Mouse (Mus musculus): ENCODE results near the gene Fzd7. TPM values are rescaled to one million over a fixed set of nuclear protein-coding genes. Genes with fewer than 3 reads are reported as not detected.

Gene Fzd7
- total and polyA plus RNA-seq, 3 experiments, result 4.0 to 10.1 (median 4.8) TPM

DNA sequence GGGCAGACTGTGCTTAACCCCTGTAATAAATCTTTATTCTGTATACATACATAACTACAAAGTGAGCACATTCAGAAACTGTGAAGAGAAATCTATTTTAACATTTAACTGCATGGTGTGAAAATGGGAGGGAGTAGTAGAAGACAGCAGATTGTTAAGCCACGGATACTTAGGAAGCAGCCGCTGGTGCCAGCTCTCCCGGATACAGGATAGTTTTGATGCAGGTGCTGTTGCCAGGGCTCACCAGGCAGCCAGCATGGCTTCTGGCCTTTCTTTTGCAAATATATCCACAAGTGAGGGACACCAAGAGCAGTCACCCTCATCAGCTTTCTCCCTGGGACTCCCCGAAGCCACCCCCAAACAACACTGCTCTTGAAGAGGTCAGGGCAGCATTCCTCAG lies 13.1 kb upstream of the Fzd7 start:
- H3K27me3 ChIP-seq (replicated peaks), result no peaks in the 10 kb centered on the region
- no peaks in the 10 kb centered on the region for H3K36me3 ChIP-seq (replicated peaks in 1 of 2; ENCODE audit: control insufficient read depth in 1 of 2, insufficient read depth in 1 of 2, low read length in 1 of 2)
- no peak overlapping the region for H3K9ac ChIP-seq (ENCODE audit: insufficient read depth, low read depth)
- peaks cover 0 to 12% of the 10 kb centered on the region in 2 experiments; a peak in 2 of 4 replicates for H3K4me1 ChIP-seq (ENCODE audit: control insufficient read depth in 1 of 2, insufficient read depth in 2 of 2)
- H3K4me3 ChIP-seq (replicated peaks in 1 of 3; ENCODE audit: low read depth in 2 of 3, low read length in 2 of 3, poor library complexity in 1 of 3), result no peak overlapping the region
- dilution Hi-C loops (cut with MboI; ENCODE audit: extremely low pct_ligation_motif_present, extremely low pct_unique_long_range_greater_than_20kb, low sequenced_read_pairs), result no loop called here
- H3K79me2 ChIP-seq (replicated peaks; ENCODE audit: control insufficient read depth, extremely low read depth, insufficient read depth, poor library complexity, severe bottlenecking), result no peaks in the 10 kb centered on the region
- H3K9me3 ChIP-seq (replicated peaks; ENCODE audit: low read length), result no peaks in the 10 kb centered on the region
- TF ChIP-seq BHLHE40 (IDR thresholded peaks at IDR 0.05; ENCODE audit: low read depth, low read length) (no peak), MEF2A (IDR thresholded peaks at IDR 0.05; ENCODE audit: borderline replicate concordance, low read depth, low read length) (no peak), RAD21 (IDR thresholded peaks at IDR 0.05; ENCODE audit: low read depth, low read length) (no peak), PAX5 (IDR thresholded peaks at IDR 0.05; ENCODE audit: low read length) (no peak), NRF1 (IDR thresholded peaks at IDR 0.05; ENCODE audit: low read depth, low read length) (no peak), CHD2 (IDR thresholded peaks at IDR 0.05; ENCODE audit: low read length) (no peak), CHD1 (IDR thresholded peaks at IDR 0.05; ENCODE audit: low read depth, low read length) (no peak), ZKSCAN1 (IDR thresholded peaks at IDR 0.05; ENCODE audit: borderline replicate concordance, low read depth, low read length) (no peak), ZNF384 (IDR thresholded peaks at IDR 0.05; ENCODE audit: low read depth, low read length) (no peak), KAT2A (IDR thresholded peaks at IDR 0.05; ENCODE audit: insufficient replicate concordance, low read length) (no peak), CTCF (conservative IDR thresholded peaks at IDR 0.05 in 1 of 2, IDR thresholded peaks at IDR 0.05 in 1 of 2; ENCODE audit: low read depth in 2 of 2, low read length in 2 of 2) (no peak), ELF1 (IDR thresholded peaks at IDR 0.05; ENCODE audit: low read depth, low read length) (no peak), MAX (IDR thresholded peaks at IDR 0.05; ENCODE audit: low read length) (no peak), E2F4 (IDR thresholded peaks at IDR 0.05; ENCODE audit: insufficient replicate concordance, low read depth, low read length) (no peak), RCOR1 (conservative IDR thresholded peaks at IDR 0.05; ENCODE audit: low read depth, low read length) (no peak), SIN3A (IDR thresholded peaks at IDR 0.05; ENCODE audit: low read length) (no peak), TBP (conservative IDR thresholded peaks at IDR 0.05; ENCODE audit: low read depth, low read length) (no peak)
- no peak for DNase-seq (ENCODE audit: extremely low read depth)
- H3K27ac ChIP-seq (ENCODE audit: insufficient read depth, low read depth), result no peak overlapping the region
- no peak overlapping the region for H3K4me2 ChIP-seq (ENCODE audit: insufficient read depth, low read depth, poor library complexity, severe bottlenecking)
- in situ Hi-C loops (cut with MboI; ENCODE audit: low pct_ligation_motif_present, low pct_unique_long_range_greater_than_20kb, low sequenced_read_pairs), result loop anchor here (5.0 kb wide), 1 partner anchor 37 kb away; no protein-coding TSS in a partner anchor

DNA sequence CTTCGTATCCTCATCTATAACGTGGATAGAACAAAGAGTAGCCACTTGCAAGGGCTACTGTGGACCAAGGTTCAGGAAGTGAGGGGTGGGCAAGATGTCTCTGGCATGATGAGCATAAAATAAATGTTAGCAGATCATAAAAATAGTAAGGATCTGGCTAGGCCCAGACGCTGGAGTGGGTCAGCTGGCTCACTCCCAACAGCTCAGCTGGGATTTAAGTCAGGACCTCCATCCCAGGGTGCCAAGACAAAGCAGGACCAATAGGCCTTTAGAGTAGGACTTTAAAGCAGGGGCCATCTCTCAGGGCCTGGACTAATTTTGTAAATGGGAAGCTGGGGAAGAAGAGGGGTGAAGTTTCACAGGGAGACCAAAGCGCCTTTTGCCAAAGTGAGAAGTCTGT lies 11.5 kb upstream of the Fzd7 start:
- H3K9ac ChIP-seq (ENCODE audit: insufficient read depth, low read depth), result no peak overlapping the region
- no peak overlapping the region for H3K4me3 ChIP-seq (replicated peaks in 1 of 3; ENCODE audit: low read depth in 2 of 3, low read length in 2 of 3, poor library complexity in 1 of 3)
- dilution Hi-C loops (cut with MboI; ENCODE audit: extremely low pct_ligation_motif_present, extremely low pct_unique_long_range_greater_than_20kb, low sequenced_read_pairs), result no loop called here
- peaks cover 3 to 22% of the 10 kb centered on the region in 2 experiments; a peak in 3 of 4 replicates for H3K4me1 ChIP-seq (ENCODE audit: control insufficient read depth in 1 of 2, insufficient read depth in 2 of 2)
- H3K27ac ChIP-seq (ENCODE audit: insufficient read depth, low read depth), result no peak overlapping the region
- no peak overlapping the region for H3K4me2 ChIP-seq (ENCODE audit: insufficient read depth, low read depth, poor library complexity, severe bottlenecking)
- no peaks in the 10 kb centered on the region for H3K27me3 ChIP-seq (replicated peaks)
- TF ChIP-seq KAT2A (IDR thresholded peaks at IDR 0.05; ENCODE audit: insufficient replicate concordance, low read length) (no peak), POLR2AphosphoS2 (IDR thresholded peaks at IDR 0.05; ENCODE audit: low read depth, low read length) (no peak), CHD1 (IDR thresholded peaks at IDR 0.05; ENCODE audit: low read depth, low read length) (no peak), EP300 (IDR thresholded peaks at IDR 0.05; ENCODE audit: low read length) (no peak), TCF12 (IDR thresholded peaks at IDR 0.05; ENCODE audit: low read depth, low read length) (no peak), MAX (IDR thresholded peaks at IDR 0.05; ENCODE audit: low read length) (no peak), USF2 (conservative IDR thresholded peaks at IDR 0.05; ENCODE audit: low read depth, low read length) (no peak), ZC3H11A (IDR thresholded peaks at IDR 0.05; ENCODE audit: low read depth, low read length) (no peak), ETS1 (conservative IDR thresholded peaks at IDR 0.05; ENCODE audit: low read depth, low read length) (no peak), RCOR1 (conservative IDR thresholded peaks at IDR 0.05; ENCODE audit: low read depth, low read length) (no peak), SMC3 (IDR thresholded peaks at IDR 0.05; ENCODE audit: low read depth, low read length) (no peak), UBTF (IDR thresholded peaks at IDR 0.05; ENCODE audit: low read depth, low read length) (no peak), TBP (conservative IDR thresholded peaks at IDR 0.05; ENCODE audit: low read depth, low read length) (no peak)
- no peak for DNase-seq (ENCODE audit: extremely low read depth)
- H3K36me3 ChIP-seq (replicated peaks in 1 of 2; ENCODE audit: control insufficient read depth in 1 of 2, insufficient read depth in 1 of 2, low read length in 1 of 2), result no peaks in the 10 kb centered on the region
- no peaks in the 10 kb centered on the region for H3K79me2 ChIP-seq (replicated peaks; ENCODE audit: control insufficient read depth, extremely low read depth, insufficient read depth, poor library complexity, severe bottlenecking)
- no peaks in the 10 kb centered on the region for H3K9me3 ChIP-seq (replicated peaks; ENCODE audit: low read length)
- in situ Hi-C loops (cut with MboI; ENCODE audit: low pct_ligation_motif_present, low pct_unique_long_range_greater_than_20kb, low sequenced_read_pairs), result no loop called here
